Mouse (Mus musculus) adrenal gland, adult 10 weeks (tissue): ENCODE results near the gene Gm28053. TPM values are rescaled to one million over a fixed set of nuclear protein-coding genes. Genes with fewer than 3 reads are reported as not detected.

Source experiments
- polyA plus RNA-seq: library from polyadenylated mRNA; stranded (reverse); fragments of 350-450 nt; fragmentation: Illumina TruSeq; extraction: RNeasy Lipid Tissue Mini Kit (QIAGEN cat#74804); gene quantifications from one replicate; pipeline ENCODE4 v1.2.3, GENCODE M21; 2014; ENCODE audit warnings: low read depth, low replicate concordance

Gene Gm28053
- 4.4 TPM for polyA plus RNA-seq

GRCm38 (mm10) chr6:48718455-48718854 is at the start of gene Gm28053, which contains the start of gene Gimap7:
Gm28053 (plus strand) TSS chr6:48718607.
Gimap7 (plus strand) TSS chr6:48718621.

GRCm38 (mm10) chr6:48675931-48676859 is 42.2 kb upstream of the Gm28053 start, which contains the start of gene Gimap9:
Gimap9 (plus strand) TSS chr6:48676129.

GRCm38 (mm10) chr6:48684319-48684718 is 34.1 kb upstream of the Gm28053 start, which contains the start of gene Gimap4:
Gimap4 (plus strand) TSS chr6:48684549.

GRCm38 (mm10) chr6:48738961-48739779 is 20.8 kb downstream of the Gm28053 start, which contains the start of gene Gimap1:
Gimap1 (plus strand) TSS chr6:48739054.

GRCm38 (mm10) chr6:48745959-48746889 is 27.8 kb downstream of the Gm28053 start, which contains the start of gene Gimap5:
Gimap5 (plus strand) TSS chr6:48746197.

GRCm38 (mm10) chr6:48770696-48771095 is 52.3 kb downstream of the Gm28053 start, which contains the start of gene Gimap3:
Gimap3 (minus strand) TSS chr6:48770851.

Other genes with a start within 250 kb of the Gm28053 start
- 55.5 TPM for gene Atp6v0e2, start 181.0 kb upstream of the Gm28053 start, polyA plus RNA-seq
- gene Lrrc61, start 163.8 kb upstream of the Gm28053 start, polyA plus RNA-seq = 8.5 TPM
- 7.2 TPM for gene Rarres2, start 145.8 kb upstream of the Gm28053 start, polyA plus RNA-seq
- gene Gm45021, start 129.0 kb upstream of the Gm28053 start, polyA plus RNA-seq = not detected
- 12.8 TPM for gene Repin1, start 124.7 kb upstream of the Gm28053 start, polyA plus RNA-seq
- not detected for gene Gm44965, start 124.7 kb upstream of the Gm28053 start, polyA plus RNA-seq
- 0.12 TPM for gene Zfp775, start 116.5 kb upstream of the Gm28053 start, polyA plus RNA-seq
- 0.35 TPM for gene AI854703, start 91.8 kb upstream of the Gm28053 start, polyA plus RNA-seq
- 33.4 TPM for gene Gimap8, start 71.4 kb upstream of the Gm28053 start, polyA plus RNA-seq
- 18.7 TPM for gene Gimap9, start 42.5 kb upstream of the Gm28053 start, polyA plus RNA-seq
- 218 TPM for gene Gimap4, start 34.1 kb upstream of the Gm28053 start, polyA plus RNA-seq
- gene Gimap6, start 10.4 kb upstream of the Gm28053 start, polyA plus RNA-seq = 106 TPM
- gene Gimap7, start within 50 bp of the Gm28053 start, polyA plus RNA-seq = not detected
- gene Gimap1, start 20.4 kb downstream of the Gm28053 start, polyA plus RNA-seq = 2.8 TPM
- 10.3 TPM for gene Gimap5, start 27.6 kb downstream of the Gm28053 start, polyA plus RNA-seq
- gene Gimap3, start 52.2 kb downstream of the Gm28053 start, polyA plus RNA-seq = 1.2 TPM
- gene Tmem176a, start 122.3 kb downstream of the Gm28053 start, polyA plus RNA-seq = 200 TPM
- 47.6 TPM for gene Tmem176b, start 122.9 kb downstream of the Gm28053 start, polyA plus RNA-seq
- not detected for gene Aoc1, start 154.3 kb downstream of the Gm28053 start, polyA plus RNA-seq
- gene 1600015I10Rik, start 211.3 kb downstream of the Gm28053 start, polyA plus RNA-seq = not detected